Mouse (Mus musculus): Measurements from ENCODE around the gene Clic5.

- TF ChIP-seq MYOD1 (IDR thresholded peaks at IDR 0.05; ENCODE audit: control insufficient read depth in 1 of 3, insufficient read length in 2 of 3, low read depth in 2 of 3) (no peak), POLR2AphosphoS2 (IDR thresholded peaks at IDR 0.05; ENCODE audit: insufficient read length, low read depth) (no peak), TCF12 (IDR thresholded peaks at IDR 0.05; ENCODE audit: insufficient read depth, poor library complexity, severe bottlenecking) (no peak), POLR2A (IDR thresholded peaks at IDR 0.05; ENCODE audit: insufficient read length, low read depth) (no peak), E2F4 (IDR thresholded peaks at IDR 0.05; ENCODE audit: insufficient read depth) (no peak), SRF (IDR thresholded peaks at IDR 0.05; ENCODE audit: control insufficient read depth, insufficient read length, low read depth) (no peak)
These were observed 7.0 kb upstream of the Clic5 start for GRCm38 (mm10) chr17:44181346-44181745.
